Mouse (Mus musculus): ENCODE data around the gene Zfp668.
"Not testable (repeated sequence)": the region's sequence is repeated elsewhere in the genome, so short reads cannot be mapped to it uniquely, and the experiment has no call there.

Zfp668 gene

DNA sequence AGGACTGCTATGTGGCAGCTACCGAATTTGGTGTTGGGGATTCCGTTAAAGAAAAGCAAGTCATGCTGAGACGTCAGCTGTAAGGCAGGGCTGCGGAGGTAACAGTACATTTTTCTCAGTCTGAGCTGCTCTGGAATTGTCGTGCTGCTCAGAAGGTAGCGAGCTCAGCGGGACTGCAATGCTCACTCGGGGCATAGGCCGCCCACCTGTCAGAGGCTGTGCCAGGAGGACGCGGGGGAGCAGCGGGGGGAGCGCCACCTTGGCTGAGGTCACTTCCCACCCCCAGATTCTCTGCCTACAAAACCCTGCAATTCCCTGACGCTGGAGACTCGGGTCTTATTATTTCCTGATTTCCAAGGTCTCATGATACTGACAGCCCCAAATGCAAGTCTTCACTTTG, 35.7 kb downstream of the Zfp668 start:
- peak; percentile 23 for DNase-seq (ENCODE audit: low spot score)

DNA sequence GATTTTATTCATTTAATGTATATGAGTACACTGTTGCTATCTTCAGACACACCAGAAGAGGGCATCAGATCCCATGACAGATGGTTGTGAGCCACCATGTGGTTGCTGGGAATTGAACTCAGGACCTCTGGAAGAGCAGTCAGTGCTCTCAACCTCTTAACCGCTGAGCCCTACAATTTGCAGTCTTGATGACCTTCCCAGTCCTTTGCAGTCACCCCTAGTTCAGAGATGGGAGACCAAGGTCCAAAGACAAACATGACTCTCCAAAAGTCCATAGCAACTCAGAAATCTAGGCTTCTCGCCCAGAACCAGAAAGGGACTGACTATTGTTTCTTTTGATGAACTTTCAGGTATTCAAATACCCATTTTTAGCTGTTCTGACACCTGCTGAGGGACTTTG, 36.6 kb downstream of the Zfp668 start:
- DNase-seq (ENCODE audit: low spot score): not testable (repeated sequence)

DNA sequence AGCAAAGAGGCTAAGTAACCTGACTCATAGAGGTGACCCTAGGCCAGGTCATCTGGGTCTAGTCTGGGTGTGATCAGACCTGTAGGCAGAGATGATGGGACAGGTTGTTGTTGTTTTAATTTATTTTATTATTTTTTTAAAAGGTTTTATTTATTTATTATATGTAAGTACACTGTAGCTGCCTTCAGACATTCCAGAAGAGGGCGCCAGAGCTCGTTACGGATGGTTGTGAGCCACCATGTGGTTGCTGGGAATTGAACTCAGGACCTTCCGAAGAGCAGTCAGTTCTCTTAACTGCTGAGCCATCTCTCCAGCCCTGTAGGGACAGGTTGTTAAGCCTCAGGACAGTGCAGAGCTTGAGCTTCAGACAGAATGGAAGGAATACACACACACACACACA, 38.8 kb downstream of the Zfp668 start:
- DNase-seq (ENCODE audit: low spot score): not testable (repeated sequence)

DNA sequence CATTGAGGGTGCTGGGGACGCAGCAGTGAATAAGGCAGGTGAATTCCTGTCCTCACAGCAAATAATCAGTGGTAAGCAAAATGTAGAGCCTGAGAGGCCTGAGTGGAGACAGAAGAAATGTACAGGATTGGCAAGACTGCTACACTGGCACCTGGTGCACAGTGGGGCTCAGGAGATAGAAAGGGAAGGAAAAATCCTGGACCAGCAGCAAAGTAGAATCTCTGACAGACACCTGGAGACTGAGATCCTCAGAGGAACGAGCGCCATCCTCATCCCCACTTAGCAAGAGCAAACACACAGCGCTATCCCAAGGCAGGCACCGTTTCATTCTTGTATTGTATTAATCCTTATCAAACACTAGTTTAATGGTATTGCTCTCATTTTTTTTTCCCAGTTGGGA, 39.2 kb downstream of the Zfp668 start:
- DNase-seq (ENCODE audit: low spot score): no peak

DNA sequence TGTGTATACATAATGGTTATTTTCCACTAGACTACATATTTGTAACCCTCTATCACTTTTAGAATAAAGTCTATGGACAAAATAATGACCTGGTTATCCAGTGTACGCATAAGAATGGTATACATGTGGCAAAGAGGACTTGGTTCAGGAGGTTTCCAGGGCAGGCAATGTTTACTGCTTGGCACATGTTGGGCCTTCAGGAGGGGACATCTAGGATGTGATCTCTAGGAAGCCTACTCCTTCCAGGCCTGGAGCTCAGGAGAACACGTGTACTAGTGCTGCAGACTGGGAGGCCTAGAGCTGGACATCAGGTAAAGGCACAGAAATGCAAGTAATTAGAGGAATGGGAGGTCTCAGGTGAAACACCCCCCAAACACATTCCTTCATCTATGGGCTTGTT, 41.1 kb downstream of the Zfp668 start:
- no peak for DNase-seq (ENCODE audit: low spot score)

DNA sequence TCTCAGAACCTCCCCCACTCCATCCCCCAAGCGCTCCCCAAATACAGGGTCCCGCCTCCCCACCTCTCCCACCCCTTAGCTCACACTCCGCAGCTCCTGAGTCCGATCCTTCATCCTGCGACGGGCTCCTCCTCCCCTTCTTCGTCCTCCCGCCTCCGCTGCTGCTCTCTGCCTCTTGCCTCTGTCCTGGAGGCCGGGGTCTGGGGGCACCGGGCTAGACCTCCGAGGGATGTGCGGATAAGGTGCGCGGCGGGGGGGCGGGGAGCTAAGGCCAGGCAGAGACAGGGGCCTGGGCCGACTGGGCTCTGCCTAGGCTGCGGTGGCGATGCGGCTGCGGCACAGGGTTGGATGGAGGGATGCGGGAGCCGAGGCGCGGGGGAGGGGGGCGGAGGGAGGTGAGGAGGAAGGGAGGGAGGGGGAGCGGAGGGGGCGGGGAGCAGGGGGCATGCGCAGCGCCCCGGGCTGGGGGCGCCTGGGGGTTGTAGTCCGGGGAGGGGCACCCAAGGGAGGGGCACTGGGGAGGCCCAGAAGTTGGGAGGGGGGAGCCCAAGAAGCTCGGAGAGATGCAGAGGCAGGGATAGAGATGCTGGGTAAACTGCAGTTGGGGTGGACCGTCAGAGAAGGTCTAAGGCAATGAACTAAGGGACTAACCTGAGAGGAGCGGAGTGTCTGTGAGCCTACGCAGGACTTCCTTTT, 52.3 kb downstream of the Zfp668 start, which contains the start of the genes Stx4a and Stx1b:
Gene Stx4a, plus strand, starts transcription at position 119 of the 696 bp plus-strand sequence.
Gene Stx1b, minus strand, starts transcription at position 374 of the 696 bp plus-strand sequence.
- DNase-seq (ENCODE audit: low spot score): no peak

DNA sequence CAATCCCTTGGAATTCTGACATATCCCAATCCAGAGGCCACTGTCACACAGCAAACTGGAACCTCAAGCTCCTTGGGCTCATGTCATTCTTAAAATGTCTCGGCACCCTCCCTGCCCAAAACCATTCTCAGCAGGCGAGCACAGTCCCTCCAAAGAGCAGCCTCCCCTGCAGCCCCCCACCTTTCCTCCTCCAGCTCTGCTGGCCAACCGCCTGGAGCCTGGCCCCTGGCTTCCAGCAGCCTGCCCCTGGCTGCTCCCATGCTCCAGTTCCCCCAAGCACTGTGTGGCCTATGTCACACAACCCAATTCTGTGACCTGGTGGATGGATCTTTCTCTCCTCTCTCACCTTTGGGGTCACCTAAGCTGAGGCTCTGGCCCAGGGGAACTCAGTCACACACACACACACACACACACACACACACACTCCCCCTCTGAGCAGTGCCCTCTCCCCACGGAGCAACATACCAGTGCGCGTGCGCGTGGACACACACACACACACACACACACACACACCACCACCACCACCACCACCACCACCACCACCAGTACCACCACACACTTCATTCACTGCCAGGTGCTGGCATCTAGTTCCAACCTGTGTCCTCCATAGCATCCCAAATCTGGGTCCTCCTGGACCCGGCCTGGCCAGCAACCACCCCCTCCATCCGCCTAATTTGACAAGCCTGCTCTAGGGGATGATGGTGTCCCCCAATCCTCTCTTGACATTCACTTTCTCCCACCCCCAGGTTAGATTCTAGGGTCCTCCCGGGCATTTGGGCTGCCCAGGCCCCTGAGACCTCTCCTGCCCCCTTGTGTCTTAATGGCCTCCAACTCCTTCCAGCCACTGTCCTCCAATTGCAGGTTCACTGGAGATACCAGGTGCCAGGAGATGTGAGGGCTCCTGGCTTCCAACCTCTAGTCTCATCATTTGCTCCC, 53.1 kb downstream of the Zfp668 start:
- no peak for DNase-seq (ENCODE audit: low spot score)

DNA sequence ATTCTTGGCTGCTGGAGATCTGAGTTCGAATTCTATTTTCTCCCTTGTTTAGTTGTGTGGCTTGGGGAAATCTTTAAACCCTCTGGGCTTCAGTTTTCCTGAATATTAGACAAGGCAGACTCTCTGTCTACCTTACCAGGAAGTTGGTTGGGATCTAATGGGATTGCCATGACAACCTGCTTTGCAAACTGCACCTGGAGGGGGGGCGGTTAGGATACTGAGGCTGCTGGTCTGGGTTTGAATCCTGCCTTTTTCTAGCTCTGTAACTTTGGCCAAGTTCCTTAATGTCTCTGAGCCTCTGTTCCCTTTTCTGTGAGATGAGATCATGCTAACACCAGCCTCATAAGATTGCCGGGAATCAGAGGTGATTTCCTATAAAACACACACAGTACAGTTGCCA, 54.1 kb downstream of the Zfp668 start:
- no peak for DNase-seq (ENCODE audit: low spot score)

DNA sequence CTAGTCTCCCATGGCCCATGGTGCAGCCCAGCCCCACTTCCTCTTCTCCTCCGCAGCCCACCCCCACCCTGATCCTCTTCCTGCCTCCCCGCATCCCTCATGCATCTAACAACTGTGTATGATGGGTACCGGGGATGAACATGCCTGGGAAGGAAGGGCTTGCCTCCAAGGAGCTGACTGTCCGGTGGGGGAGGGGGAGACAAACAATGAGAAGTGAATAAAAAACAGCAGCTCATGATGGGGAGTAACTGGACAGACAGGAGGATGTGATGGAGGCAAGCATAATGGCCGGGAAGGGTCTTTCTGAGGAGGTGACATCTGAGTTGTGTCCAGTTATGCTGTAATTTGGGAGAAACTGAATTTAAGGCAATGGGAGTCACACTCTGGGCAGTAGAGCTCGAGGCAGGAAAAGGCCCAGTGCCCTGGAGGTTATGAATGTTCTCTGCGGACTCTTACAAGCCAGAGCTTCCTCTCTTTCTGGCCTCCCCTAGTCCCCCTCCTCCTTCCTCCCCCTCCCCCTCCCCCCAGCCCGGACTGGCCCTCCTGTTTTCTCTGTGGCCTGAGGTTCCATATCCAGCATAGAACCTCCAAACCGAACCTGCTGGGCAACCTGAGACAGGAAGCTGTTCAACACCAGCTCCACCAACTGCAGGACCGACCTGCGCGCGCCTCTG, 55.7 kb downstream of the Zfp668 start:
- no peak for DNase-seq (ENCODE audit: low spot score)

DNA sequence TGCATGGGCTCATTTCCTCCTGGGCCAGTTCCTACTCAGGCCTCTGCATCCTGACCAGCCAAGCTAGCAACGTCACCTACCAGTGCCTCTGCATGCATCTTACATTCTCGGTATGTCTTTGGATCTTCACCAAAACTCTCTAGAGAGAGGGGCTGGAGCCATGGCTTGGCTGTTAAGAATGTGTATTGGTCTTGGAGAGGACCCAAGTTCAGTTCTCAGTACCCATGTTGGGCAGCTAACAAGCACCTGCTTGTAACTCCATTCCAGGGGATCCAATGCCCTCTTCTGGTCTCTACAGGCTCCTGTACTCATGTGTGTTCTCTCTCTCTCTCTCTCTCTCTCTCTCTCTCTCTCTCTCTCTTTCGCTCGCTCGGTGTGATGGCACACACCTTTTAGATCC, 58.9 kb downstream of the Zfp668 start:
- DNase-seq (ENCODE audit: low spot score): no peak

DNA sequence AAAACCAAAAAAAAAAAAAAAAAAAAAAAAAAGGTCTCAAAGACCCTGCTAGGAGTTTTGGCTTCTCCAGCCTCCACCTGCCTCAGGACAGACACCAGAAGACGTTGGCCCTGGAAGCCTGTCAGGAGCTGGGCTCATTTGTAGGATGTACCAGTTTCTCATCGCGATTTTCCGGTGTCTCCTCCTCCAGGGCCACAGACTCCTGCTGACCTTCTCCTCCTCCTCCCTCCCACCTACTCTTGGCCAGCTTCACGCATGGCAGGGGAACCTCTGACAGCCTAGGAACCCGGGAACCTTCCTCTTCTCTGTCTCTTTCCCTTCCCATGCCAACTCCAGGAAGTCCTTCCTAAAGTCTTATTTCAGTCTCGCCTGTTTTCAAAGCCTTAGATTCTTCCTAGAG, 59.6 kb downstream of the Zfp668 start:
- no peak for DNase-seq (ENCODE audit: low spot score)

DNA sequence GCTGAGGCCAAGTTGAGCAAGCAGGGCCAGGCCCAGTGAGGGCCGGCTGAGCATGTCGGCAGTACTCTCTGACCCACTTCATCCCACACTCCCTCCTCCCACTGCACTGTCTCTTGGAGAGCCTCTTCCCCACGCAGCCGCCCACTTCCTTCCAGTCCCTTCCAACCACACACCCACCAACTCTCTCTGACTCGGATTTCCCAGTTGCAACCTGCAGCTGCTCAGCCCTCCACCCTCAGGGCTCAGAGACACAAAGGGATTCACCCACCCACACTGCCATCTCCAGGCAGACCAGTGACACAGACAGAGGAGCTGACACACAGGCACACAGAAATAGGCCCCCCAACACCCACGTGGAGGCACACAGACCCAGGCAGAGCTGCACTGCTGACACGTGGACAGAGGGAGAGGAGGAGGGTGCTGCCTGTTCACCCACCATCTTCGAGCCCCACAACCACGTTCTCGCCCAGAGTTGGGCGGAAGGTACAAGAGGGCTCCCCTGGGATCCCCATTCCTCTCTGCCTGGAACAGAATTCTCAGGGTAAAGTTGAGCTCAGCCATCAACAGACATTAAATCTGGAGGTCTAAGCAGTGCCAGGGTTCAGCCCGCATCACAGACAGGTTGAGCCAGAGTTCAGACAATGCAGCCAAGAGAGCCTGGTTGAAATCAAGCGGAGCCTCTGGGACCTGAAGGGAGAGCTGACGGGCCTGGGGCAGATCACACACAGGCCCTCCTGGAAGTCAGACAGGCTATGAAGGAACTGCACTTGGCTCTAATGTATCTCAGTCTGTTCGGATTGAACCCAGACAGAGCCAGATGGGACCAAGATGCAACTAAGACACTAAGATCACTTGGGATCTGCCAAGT, 60.4 kb downstream of the Zfp668 start:
- no peak for DNase-seq (ENCODE audit: low spot score)

DNA sequence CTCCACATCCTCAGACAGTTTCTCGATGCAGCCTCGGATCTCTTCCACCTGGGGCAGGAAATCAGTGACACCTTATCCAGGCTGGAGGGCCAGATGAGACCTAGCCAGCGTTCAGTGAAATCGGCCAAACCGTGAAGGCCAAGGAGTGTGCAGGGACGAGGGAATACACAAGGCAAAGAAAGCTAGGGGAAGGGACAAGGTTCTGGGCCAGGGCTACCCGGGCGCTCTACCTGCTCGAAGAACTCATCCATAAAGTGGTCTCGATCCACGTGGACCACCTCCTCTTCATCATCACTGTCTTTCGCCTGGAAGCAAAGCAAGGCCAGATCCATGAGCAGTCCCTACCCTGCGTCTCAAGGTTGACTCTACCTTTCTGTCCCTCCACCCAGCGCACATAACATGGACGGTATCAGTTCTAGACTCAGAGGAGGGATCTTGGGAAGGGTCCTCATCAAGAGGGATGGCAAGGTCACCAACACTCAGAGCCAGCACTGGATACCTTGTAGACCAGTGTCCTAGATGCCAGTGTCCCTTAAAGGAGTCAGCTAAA, 61.4 kb downstream of the Zfp668 start:
- DNase-seq (ENCODE audit: low spot score): no peak

DNA sequence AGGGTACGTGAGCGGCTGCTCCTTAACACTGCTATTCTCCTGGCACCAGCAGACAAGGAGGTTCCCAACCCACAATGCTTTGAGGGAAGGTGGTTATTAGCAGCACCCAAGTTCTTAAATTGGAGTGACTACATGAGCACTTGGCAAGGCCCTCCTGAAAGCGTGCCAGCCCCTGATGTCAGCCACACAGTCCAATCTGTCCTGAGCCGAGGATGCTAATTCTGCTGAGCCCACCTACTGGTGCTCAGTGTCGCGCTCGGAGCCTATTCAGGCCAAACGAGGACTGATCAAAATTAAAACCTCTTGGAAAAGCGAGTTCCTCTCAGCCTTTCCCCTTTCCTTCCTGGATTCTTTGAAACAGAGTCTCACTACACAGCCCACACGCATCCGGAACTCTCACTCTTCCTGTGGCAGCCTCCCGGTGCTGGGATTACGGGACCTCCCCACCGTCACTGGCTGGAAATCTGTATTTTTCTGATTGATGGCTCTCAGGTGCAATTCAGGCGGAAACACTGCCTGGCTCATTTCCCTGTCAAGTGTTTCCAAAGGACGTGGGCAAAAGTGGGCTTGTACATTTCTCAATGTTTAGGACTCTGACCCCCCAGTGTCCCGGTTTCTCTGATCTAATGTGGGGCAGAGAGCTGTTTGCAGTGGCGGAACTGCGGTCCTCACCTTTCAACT, 62.2 kb downstream of the Zfp668 start:
- no peak for DNase-seq (ENCODE audit: low spot score)

DNA sequence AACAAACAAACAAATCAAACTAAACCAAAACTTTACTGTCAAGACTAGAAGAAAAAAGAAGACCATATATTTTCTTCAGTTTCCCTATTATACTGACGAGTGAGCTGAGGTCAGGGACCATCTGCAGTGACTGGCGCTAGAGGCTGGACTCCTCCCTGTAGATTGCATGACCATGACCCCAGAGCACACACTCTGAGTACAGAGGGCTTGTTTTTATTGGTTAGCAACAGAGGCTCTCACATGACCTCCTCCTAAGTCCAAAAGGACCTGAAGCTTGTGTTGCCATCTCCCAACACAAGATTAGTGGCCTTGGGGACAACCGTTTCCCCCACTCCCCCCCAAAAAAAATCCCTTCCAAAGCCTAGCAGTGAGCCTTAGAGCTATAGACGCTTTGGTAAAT, 62.8 kb downstream of the Zfp668 start:
- DNase-seq (ENCODE audit: low spot score): no peak

Data from ovary, postnatal 10 days (tissue).